Mouse (Mus musculus): Measurements from ENCODE around the gene Hmgcll1. TPM values are rescaled to one million over a fixed set of nuclear protein-coding genes. Genes with fewer than 3 reads are reported as not detected.
A peak's percentile ranks its signal among the peaks of the same experiment; 100 is the strongest.

Gene Hmgcll1
- polyA plus RNA-seq, 1 experiment = 16.3 TPM

DNA sequence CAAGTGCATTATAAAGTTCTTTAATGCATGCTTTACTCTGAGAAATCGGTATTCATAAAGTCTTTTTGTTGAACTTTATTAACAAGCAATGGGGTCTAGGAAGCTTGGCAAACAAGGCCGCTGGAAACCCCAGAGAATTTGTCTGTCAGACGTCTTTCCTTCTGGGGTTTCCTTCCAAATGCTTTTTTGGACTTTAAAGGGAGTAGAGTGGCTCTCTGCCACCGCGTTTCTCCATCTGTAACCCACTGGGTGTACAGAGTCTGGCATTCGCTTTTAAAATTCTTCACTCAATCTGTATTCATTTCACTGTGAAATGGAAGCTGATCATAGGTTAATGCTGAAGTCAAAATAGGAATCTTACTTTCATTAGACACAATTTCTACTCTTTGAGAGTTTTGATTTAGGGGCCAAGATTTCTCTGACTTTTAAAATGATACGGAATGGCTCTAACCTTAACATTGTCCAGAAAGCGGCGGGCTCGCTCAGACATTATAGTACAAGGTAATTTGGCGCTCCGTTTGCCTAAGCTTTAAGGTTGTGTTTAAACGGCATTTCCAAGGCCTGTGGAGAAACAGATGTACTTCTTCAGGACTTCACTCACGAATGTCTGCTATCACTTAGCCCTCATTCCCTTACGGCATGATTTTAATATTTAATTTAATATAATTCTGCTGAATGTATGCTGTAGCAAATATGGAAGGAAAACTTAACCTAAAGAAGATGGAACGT is 15.0 kb downstream of the Hmgcll1 start:
- Histone ChIP-seq H3K27ac (ENCODE audit: insufficient read depth, low read length) (no peak overlapping the region), H3K27me3 (ENCODE audit: control insufficient read depth, insufficient read depth, low read length) (no peaks in the 10 kb centered on the region), H3K4me1 (ENCODE audit: control insufficient read depth, insufficient read depth, low read length) (no peaks in the 10 kb centered on the region), H3K4me3 (replicated peaks; ENCODE audit: insufficient read depth, low read depth, low read length) (peak overlapping the region; percentile 40)
- 17% methylated on average over 16 of the region's 16 CpGs for WGBS
- no peak for TF ChIP-seq CTCF (IDR thresholded peaks at IDR 0.05; ENCODE audit: borderline replicate concordance, insufficient read depth, low read depth, low read length)
- no peak for TF ChIP-seq POLR2A (IDR thresholded peaks at IDR 0.05; ENCODE audit: borderline replicate concordance, insufficient read depth, low read length)
- peak in 1 of 2 experiments; percentile 48 for DNase-seq

- no peak overlapping the region for H3K4me3 ChIP-seq (replicated peaks; ENCODE audit: insufficient read depth, low read depth, low read length)
- 92% methylated on average over 7 of the region's 7 CpGs for WGBS
- no peak overlapping the region for H3K27ac ChIP-seq (ENCODE audit: insufficient read depth, low read length)
- H3K4me1 ChIP-seq (ENCODE audit: control insufficient read depth, insufficient read depth, low read length) = no peaks in the 10 kb centered on the region
- no peak for TF ChIP-seq POLR2A (IDR thresholded peaks at IDR 0.05; ENCODE audit: borderline replicate concordance, insufficient read depth, low read length)
- TF ChIP-seq CTCF (IDR thresholded peaks at IDR 0.05; ENCODE audit: borderline replicate concordance, insufficient read depth, low read depth, low read length) = no peak
- DNase-seq = no peak
- H3K27me3 ChIP-seq (ENCODE audit: control insufficient read depth, insufficient read depth, low read length) = no peaks in the 10 kb centered on the region; the same call in 1 of the 2 replicates
Measured at GRCm38 (mm10) chr9:76035058-76035457, 20.4 kb downstream of the Hmgcll1 start.

GRCm38 (mm10) chr9:76038327-76039103 is 23.9 kb downstream of the Hmgcll1 start:
- Histone ChIP-seq H3K27me3 (ENCODE audit: control insufficient read depth, insufficient read depth, low read length) (no peaks in the 10 kb centered on the region; the same call in 1 of the 2 replicates), H3K4me1 (ENCODE audit: control insufficient read depth, insufficient read depth, low read length) (peaks cover 3% of the 10 kb centered on the region), H3K27ac (ENCODE audit: insufficient read depth, low read length) (no peak overlapping the region), H3K4me3 (replicated peaks; ENCODE audit: insufficient read depth, low read depth, low read length) (no peak overlapping the region)
- DNase-seq = no peak
- 57% methylated on average over 9 of the region's 9 CpGs for WGBS
- no peak for TF ChIP-seq POLR2A (IDR thresholded peaks at IDR 0.05; ENCODE audit: borderline replicate concordance, insufficient read depth, low read length)
- TF ChIP-seq CTCF (IDR thresholded peaks at IDR 0.05; ENCODE audit: borderline replicate concordance, insufficient read depth, low read depth, low read length) = no peak

- H3K4me1 ChIP-seq (ENCODE audit: control insufficient read depth, insufficient read depth, low read length) = peaks cover 3% of the 10 kb centered on the region
- DNase-seq = no peak
- TF ChIP-seq POLR2A (IDR thresholded peaks at IDR 0.05; ENCODE audit: borderline replicate concordance, insufficient read depth, low read length) = no peak
- no peak for TF ChIP-seq CTCF (IDR thresholded peaks at IDR 0.05; ENCODE audit: borderline replicate concordance, insufficient read depth, low read depth, low read length)
- no peak overlapping the region for H3K4me3 ChIP-seq (replicated peaks; ENCODE audit: insufficient read depth, low read depth, low read length)
- no peaks in the 10 kb centered on the region; the same call in 1 of the 2 replicates for H3K27me3 ChIP-seq (ENCODE audit: control insufficient read depth, insufficient read depth, low read length)
- 35% methylated on average over 5 of the region's 5 CpGs for WGBS
- H3K27ac ChIP-seq (ENCODE audit: insufficient read depth, low read length) = no peak overlapping the region
Measured at GRCm38 (mm10) chr9:76039711-76040110, 25.1 kb downstream of the Hmgcll1 start.

GRCm38 (mm10) chr9:76043341-76043740 is 28.7 kb downstream of the Hmgcll1 start:
- WGBS = 24% methylated on average over 5 of the region's 5 CpGs
- no peak for TF ChIP-seq POLR2A (IDR thresholded peaks at IDR 0.05; ENCODE audit: borderline replicate concordance, insufficient read depth, low read length)
- no peak for TF ChIP-seq CTCF (IDR thresholded peaks at IDR 0.05; ENCODE audit: borderline replicate concordance, insufficient read depth, low read depth, low read length)
- no peak overlapping the region for H3K27ac ChIP-seq (ENCODE audit: insufficient read depth, low read length)

GRCm38 (mm10) chr9:76060935-76061334 is 46.3 kb downstream of the Hmgcll1 start:
- H3K4me3 ChIP-seq (replicated peaks; ENCODE audit: insufficient read depth, low read depth, low read length) = no peak overlapping the region
- WGBS = 94% methylated on average over 3 of the region's 3 CpGs
- no peak for DNase-seq
- H3K4me1 ChIP-seq (ENCODE audit: control insufficient read depth, insufficient read depth, low read length) = no peaks in the 10 kb centered on the region
- TF ChIP-seq CTCF (IDR thresholded peaks at IDR 0.05; ENCODE audit: borderline replicate concordance, insufficient read depth, low read depth, low read length) (no peak), POLR2A (IDR thresholded peaks at IDR 0.05; ENCODE audit: borderline replicate concordance, insufficient read depth, low read length) (no peak)
- H3K27ac ChIP-seq (ENCODE audit: insufficient read depth, low read length) = no peak overlapping the region
- H3K27me3 ChIP-seq (ENCODE audit: control insufficient read depth, insufficient read depth, low read length) = no peaks in the 10 kb centered on the region

More at GRCm38 (mm10) chr9:76043341-76043740, 28.7 kb downstream of the Hmgcll1 start:
- Histone ChIP-seq H3K4me1 (ENCODE audit: control insufficient read depth, insufficient read depth, low read length) (peaks cover 3% of the 10 kb centered on the region), H3K27me3 (ENCODE audit: control insufficient read depth, insufficient read depth, low read length) (no peaks in the 10 kb centered on the region), H3K4me3 (replicated peaks; ENCODE audit: insufficient read depth, low read depth, low read length) (no peak overlapping the region)
- DNase-seq = no peak

- H3K4me3 ChIP-seq (replicated peaks; ENCODE audit: insufficient read depth, low read depth, low read length) = no peak overlapping the region
- TF ChIP-seq CTCF (IDR thresholded peaks at IDR 0.05; ENCODE audit: borderline replicate concordance, insufficient read depth, low read depth, low read length) = no peak
- no peak for TF ChIP-seq POLR2A (IDR thresholded peaks at IDR 0.05; ENCODE audit: borderline replicate concordance, insufficient read depth, low read length)
- H3K4me1 ChIP-seq (ENCODE audit: control insufficient read depth, insufficient read depth, low read length) = no peaks in the 10 kb centered on the region
- H3K27me3 ChIP-seq (ENCODE audit: control insufficient read depth, insufficient read depth, low read length) = no peaks in the 10 kb centered on the region
- H3K27ac ChIP-seq (ENCODE audit: insufficient read depth, low read length) = no peak overlapping the region
- no peak for DNase-seq
- 78% methylated on average over 4 of the region's 4 CpGs for WGBS
Measured at GRCm38 (mm10) chr9:76061492-76061891, 46.8 kb downstream of the Hmgcll1 start.

All from cerebellum, adult 2 months (tissue).